Mouse (Mus musculus) hindbrain, embryonic 14.5 days (tissue): ENCODE data around the gene 4930453N24Rik. TPM values are rescaled to one million over a fixed set of nuclear protein-coding genes. Genes with fewer than 3 reads are reported as not detected.
A peak's percentile ranks its signal among the peaks of the same experiment; 100 is the strongest.

Experiments
- ATAC-seq: fragments of 200-750 bp; cut with Nextera tagmentation; 2 replicates; pipeline ENCODE4 v1.8.0; 2017; ENCODE audit warnings: moderate number of reproducible peaks, mild to moderate bottlenecking, moderate TSS enrichment, moderate library complexity; ENCODE audit not compliant: low FRiP score
- DNase-seq: peaks from one replicate; pipeline ENCODE4 v3.0.0-alpha.2; 2015; ENCODE audit warnings: low spot score
- H3K27ac ChIP-seq: fragments of 300-500 bp; sonication (generic); 2 replicates; pipeline ENCODE4 v1.5.1; 2014; ENCODE audit warnings: mild to moderate bottlenecking, moderate library complexity
- H3K27me3 ChIP-seq: fragments of 300-500 bp; sonication (generic); 2 replicates; pipeline ENCODE4 v1.6.1; 2014; ENCODE audit warnings: mild to moderate bottlenecking, low read length, mixed read lengths; ENCODE audit not compliant: control insufficient read depth, insufficient read depth
- H3K36me3 ChIP-seq: fragments of 300-500 bp; sonication (generic); replicated peaks from 2 replicates; pipeline ENCODE4 v1.6.1; 2014; ENCODE audit not compliant: control insufficient read depth, insufficient read depth
- H3K4me1 ChIP-seq: fragments of 300-500 bp; sonication (generic); replicated peaks from 2 replicates; pipeline ENCODE4 v1.6.1; 2014; ENCODE audit warnings: antibody characterized with exemption, low read length, mixed read lengths; ENCODE audit not compliant: control insufficient read depth, insufficient read depth
- H3K4me2 ChIP-seq: fragments of 300-500 bp; sonication (generic); replicated peaks from 2 replicates; pipeline ENCODE4 v1.6.1; 2014; ENCODE audit warnings: mild to moderate bottlenecking, moderate library complexity
- H3K4me3 ChIP-seq: fragments of 300-500 bp; sonication (generic); replicated peaks from 2 replicates; pipeline ENCODE4 v1.5.1; 2014; ENCODE audit warnings: mild to moderate bottlenecking, low read length
- H3K9ac ChIP-seq: fragments of 300-500 bp; sonication (generic); 2 replicates; pipeline ENCODE4 v1.6.1; 2014
- H3K9me3 ChIP-seq: fragments of 300-500 bp; sonication (generic); 2 replicates; pipeline ENCODE4 v1.6.1; 2016; ENCODE audit warnings: low read length; ENCODE audit not compliant: control insufficient read depth
- WGBS: fragments of 180-500 bp; shearing (Covaris S2); extraction: QIAGEN DNeasy Blood & Tissue Kit; methylation state at CpG from one replicate; pipeline ENCODE4 v1.1.7; 2014; 5-methylcytosine and 5-hydroxymethylcytosine counted together
- polyA plus RNA-seq: library from polyadenylated mRNA; unstranded; fragments of >200 nt; fragmentation: Nextera tagmentation; extraction: Ambion mirVana; gene quantifications from 2 replicates; pipeline ENCODE4 v1.2.1, GENCODE M21; 2014

The 4930453N24Rik gene
- polyA plus RNA-seq, 1 experiment from 2014 or later = 23.9 TPM

DNA sequence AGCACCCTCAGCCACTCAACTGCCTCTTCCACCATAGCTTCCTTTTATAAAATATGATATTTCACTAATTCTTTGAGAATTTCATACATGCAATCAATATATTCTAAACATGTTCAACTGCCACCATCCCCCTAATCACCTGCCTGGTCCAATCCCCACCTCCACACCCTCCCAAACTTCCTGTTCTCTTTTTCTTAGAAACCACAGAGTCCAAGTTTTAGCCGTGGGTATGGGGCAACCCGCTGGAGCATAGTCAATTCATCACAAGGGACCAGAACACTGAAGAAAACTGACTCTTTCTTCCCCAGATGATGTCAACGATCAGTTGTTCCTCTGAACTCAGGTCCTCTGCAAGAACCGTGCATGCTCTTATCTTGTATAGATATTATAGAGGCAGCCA lies 25.9 kb downstream of the 4930453N24Rik start:
- H3K27ac ChIP-seq = no peak overlapping the region
- no peak overlapping the region for H3K4me3 ChIP-seq
- no peak overlapping the region for H3K9ac ChIP-seq
- H3K27me3 ChIP-seq = no peaks in the 10 kb centered on the region
- H3K36me3 ChIP-seq = no peaks in the 10 kb centered on the region
- no peaks in the 10 kb centered on the region for H3K4me1 ChIP-seq
- no peak for ATAC-seq
- H3K4me2 ChIP-seq = no peak overlapping the region
- no peak for DNase-seq
- no peaks in the 10 kb centered on the region for H3K9me3 ChIP-seq
- 90% methylated on average over 4 of the region's 4 CpGs for WGBS

DNA sequence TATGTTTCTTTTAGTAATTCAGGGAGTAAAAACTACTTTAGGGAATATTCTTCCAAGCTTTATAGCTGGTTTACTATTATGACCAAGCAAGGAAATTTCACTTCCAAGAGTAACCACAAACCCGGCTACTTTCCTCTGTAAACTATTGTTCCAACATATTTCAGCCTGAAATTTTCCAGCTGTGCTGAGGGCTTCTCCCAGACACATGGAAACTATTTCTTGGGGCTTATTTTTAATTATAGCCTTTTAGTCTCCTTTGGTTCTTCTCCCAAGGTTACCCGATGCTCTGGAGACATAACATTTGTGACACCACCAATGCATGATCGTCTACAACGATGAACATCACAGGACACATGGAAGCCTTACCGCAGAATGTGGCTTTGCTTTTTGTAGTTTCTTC lies 33.7 kb downstream of the 4930453N24Rik start:
- Histone ChIP-seq H3K9ac (no peak overlapping the region), H3K9me3 (no peaks in the 10 kb centered on the region), H3K36me3 (no peaks in the 10 kb centered on the region), H3K27me3 (no peaks in the 10 kb centered on the region), H3K27ac (no peak overlapping the region), H3K4me2 (no peak overlapping the region), H3K4me1 (no peaks in the 10 kb centered on the region), H3K4me3 (no peak overlapping the region)
- no peak for DNase-seq
- ATAC-seq = no peak
- whole genome bisulfite sequencing = 90% methylated on average over 5 of the region's 5 CpGs

DNA sequence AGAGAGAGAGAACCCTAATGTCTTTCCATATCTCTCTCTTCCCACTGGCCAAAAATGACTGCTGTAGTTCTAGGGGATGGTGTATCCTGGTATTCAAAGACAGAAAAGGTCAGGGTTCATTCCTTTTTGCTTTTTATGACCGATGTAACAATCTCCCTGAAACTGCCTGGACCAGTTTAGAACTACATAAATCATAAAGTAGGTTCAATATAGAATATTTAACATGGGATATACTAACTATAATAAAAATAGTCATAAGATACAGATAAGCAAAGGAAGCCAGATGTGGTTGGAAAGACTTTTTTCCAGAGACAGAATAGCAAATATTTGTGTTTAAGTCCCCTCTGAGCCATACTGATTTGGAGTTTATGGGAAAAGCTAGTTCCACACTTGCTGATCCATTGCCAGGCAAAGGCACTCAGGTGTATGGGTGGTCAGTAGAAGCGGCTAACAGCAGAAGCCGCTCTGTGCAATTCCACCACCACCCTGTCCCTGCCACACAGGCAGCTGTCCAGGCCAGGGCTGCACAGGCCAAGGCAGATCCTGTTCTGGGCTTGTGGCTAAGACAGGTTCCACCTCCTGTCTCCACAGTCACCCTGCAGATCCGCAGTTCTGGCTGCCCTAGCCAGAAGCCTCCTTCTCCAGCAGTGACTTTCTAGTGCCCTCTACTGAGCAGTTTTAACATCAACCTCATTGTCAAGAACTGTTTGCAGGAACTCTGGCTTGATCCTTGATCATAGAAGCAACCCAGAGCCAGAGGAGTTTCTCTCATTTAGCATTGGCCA lies 47.5 kb downstream of the 4930453N24Rik start:
- H3K9me3 ChIP-seq = no peaks in the 10 kb centered on the region
- no peak overlapping the region for H3K4me2 ChIP-seq
- WGBS = 54% methylated on average over 4 of the region's 4 CpGs
- DNase-seq (peak; percentile 82), ATAC-seq (peak; percentile 87; the same call in 1 of the 2 replicates)
- 0 out of 2 replicates have a peak, but pooled peaks cover 5% of the 10 kb centered on the region for H3K4me1 ChIP-seq
- no peak overlapping the region for H3K4me3 ChIP-seq
- no peaks in the 10 kb centered on the region for H3K36me3 ChIP-seq
- no peak overlapping the region for H3K9ac ChIP-seq
- H3K27me3 ChIP-seq = no peaks in the 10 kb centered on the region
- H3K27ac ChIP-seq = no peak overlapping the region

DNA sequence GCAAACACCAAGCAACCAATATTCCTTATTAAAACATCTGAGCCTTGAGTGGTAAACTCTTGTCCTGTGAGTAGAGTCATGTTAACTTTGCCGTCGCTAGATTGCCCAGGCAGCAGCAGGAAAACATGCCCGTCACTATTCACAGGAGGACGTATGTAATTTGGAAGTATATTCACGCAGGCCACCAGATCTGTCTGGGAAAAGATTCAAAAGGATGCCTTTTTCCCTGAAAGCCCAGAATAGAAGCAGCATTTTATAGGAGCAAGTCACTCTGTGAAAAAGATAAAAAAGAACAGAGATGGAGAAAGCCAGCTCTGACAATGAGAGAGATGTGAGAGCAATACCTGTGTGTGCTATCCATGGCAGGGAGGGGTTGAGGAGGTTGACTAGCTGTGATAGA lies 49.4 kb downstream of the 4930453N24Rik start:
- Histone ChIP-seq H3K4me3 (no peak overlapping the region), H3K9ac (no peak overlapping the region)
- DNase-seq = no peak

DNA sequence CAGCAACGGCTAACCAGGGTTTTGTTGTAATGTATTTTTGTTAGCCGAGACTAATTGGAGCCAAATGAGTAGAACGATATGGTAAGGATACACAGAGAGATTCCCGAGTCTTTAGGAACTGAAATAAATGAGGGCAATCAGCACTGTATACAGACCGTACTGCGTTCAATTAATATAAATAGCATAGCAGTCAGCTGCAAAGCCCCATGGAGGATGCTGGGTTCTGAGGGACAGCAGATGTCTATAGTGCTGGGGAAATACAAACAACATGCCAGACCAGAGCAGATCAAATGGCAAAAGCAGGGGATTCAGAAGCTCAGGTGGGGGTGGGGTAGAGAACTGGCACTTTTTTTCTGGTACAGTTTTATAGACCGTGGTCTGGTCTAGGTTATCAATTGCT lies 51.9 kb downstream of the 4930453N24Rik start:
- H3K4me3 ChIP-seq = no peak overlapping the region
- H3K4me2 ChIP-seq = no peak overlapping the region
- H3K27ac ChIP-seq = no peak overlapping the region
- H3K27me3 ChIP-seq = no peaks in the 10 kb centered on the region
- WGBS = 59% methylated on average over 7 of the region's 7 CpGs
- H3K9me3 ChIP-seq = no peaks in the 10 kb centered on the region
- H3K4me1 ChIP-seq = 0 out of 2 replicates have a peak, but pooled peaks cover 5% of the 10 kb centered on the region
- ATAC-seq = no peak
- no peaks in the 10 kb centered on the region for H3K36me3 ChIP-seq
- H3K9ac ChIP-seq = no peak overlapping the region
- DNase-seq = no peak

More for the DNA sequence above, 49.4 kb downstream of the 4930453N24Rik start:
- Histone ChIP-seq H3K9me3 (no peaks in the 10 kb centered on the region), H3K4me2 (no peak overlapping the region), H3K27ac (no peak overlapping the region), H3K4me1 (0 out of 2 replicates have a peak, but pooled peaks cover 5% of the 10 kb centered on the region), H3K27me3 (no peaks in the 10 kb centered on the region), H3K36me3 (no peaks in the 10 kb centered on the region)
- ATAC-seq = no peak
- 75% methylated on average over 5 of the region's 5 CpGs for WGBS

DNA sequence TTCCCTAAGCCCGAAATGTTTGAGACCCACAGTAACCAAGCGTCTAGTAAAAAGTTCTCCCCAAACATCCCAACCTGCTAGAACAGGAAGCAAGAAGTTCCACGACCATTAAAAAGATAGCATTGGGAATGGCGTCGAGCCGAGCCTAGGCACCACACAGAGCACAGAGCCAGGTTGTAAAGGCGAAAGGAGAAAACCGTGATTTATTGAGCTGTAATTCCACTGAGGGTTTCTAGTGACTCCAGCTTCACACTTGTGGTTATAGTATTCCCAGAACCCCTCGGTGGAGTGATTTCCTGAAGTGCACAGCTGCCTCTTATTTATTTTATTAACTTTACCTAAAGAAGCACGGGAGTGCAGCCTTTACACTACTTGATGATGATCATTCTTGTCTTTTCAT lies 53.1 kb downstream of the 4930453N24Rik start:
- Histone ChIP-seq H3K27ac (no peak overlapping the region), H3K4me3 (no peak overlapping the region), H3K36me3 (no peaks in the 10 kb centered on the region), H3K27me3 (no peaks in the 10 kb centered on the region), H3K9me3 (no peaks in the 10 kb centered on the region), H3K4me1 (0 out of 2 replicates have a peak, but pooled peaks cover 5% of the 10 kb centered on the region), H3K4me2 (no peak overlapping the region), H3K9ac (no peak overlapping the region)
- DNase-seq (no peak), ATAC-seq (no peak)
- 77% methylated on average over 10 of the region's 10 CpGs for WGBS

DNA sequence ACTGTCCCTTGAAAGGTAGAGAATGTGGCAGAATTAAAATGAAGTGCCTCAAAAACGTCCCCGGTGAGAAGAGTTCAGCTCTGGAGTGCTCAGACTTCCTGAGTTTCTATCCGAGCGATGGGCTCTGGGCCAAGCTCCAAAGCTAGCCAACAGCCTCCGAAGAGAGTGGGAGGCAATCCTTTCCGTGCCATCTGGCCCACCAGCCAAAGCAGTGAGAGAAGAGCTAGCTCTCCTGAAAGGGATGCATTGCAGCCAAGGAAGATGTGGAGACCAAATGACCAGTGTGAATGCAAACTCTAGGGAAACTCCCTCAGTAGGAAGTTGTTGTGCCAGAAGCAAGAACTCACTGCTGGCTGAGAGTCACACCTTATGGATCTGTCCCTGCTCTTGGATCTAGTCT lies 59.1 kb downstream of the 4930453N24Rik start:
- H3K27me3 ChIP-seq = no peaks in the 10 kb centered on the region
- ATAC-seq (no peak), DNase-seq (peak; percentile 27)
- H3K4me1 ChIP-seq = no peaks in the 10 kb centered on the region
- H3K27ac ChIP-seq = no peak overlapping the region
- 68% methylated on average over 6 of the region's 6 CpGs for WGBS
- no peaks in the 10 kb centered on the region for H3K9me3 ChIP-seq
- no peak overlapping the region for H3K4me2 ChIP-seq
- H3K9ac ChIP-seq = no peak overlapping the region
- no peaks in the 10 kb centered on the region for H3K36me3 ChIP-seq
- no peak overlapping the region for H3K4me3 ChIP-seq

Other genes with a start within 250 kb of the 4930453N24Rik start
- gene Csnka2ip, start 168.8 kb downstream of the 4930453N24Rik start, polyA plus RNA-seq = 0.07 TPM in 1 of 2 replicates, not detected in the other
- gene Zfp654, start 80.5 kb upstream of the 4930453N24Rik start, polyA plus RNA-seq = 8.2 and 9.5 TPM in 2 replicates
- 86.9 and 103 TPM in 2 replicates for gene Cggbp1, start 80.8 kb upstream of the 4930453N24Rik start, polyA plus RNA-seq